Mouse (Mus musculus) gastrocnemius, postnatal 4 days (tissue): ENCODE measurements at regions not wholly inside any gene's neighbourhood (a gene's known extent, or its start where the extent isn't known, plus 50 kb on each side); places are given as distances from the start of the nearest gene placed in this dataset. TPM values are rescaled to one million over a fixed set of nuclear protein-coding genes. Genes with fewer than 3 reads are reported as not detected.
"Not testable (repeated sequence)": the region's sequence is repeated elsewhere in the genome, so short reads cannot be mapped to it uniquely, and the experiment has no call there.

ENCODE experiments used
- DNase-seq, 2 experiments: peaks; one replicate each; pipeline ENCODE4 v3.0.0; 2021 to 2022; ENCODE audit warnings: low spot score in 2 of 2, mixed read lengths in 2 of 2
- microRNA-seq: library from miRNA; unstranded; fragments of <30 nt; microRNA quantifications from one replicate; pipeline ENCODE4 v1.2.0, GENCODE M21; 2021

GRCm38 (mm10) chr9:104399927-104400326 lies 62.4 kb upstream of the Acpp start:
- DNase-seq: no peak

GRCm38 (mm10) chr9:104398484-104398883 lies 60.9 kb upstream of the Acpp start:
- DNase-seq: not testable (repeated sequence)

GRCm38 (mm10) chr9:104387805-104388204 lies 50.3 kb upstream of the Acpp start:
- no peak for DNase-seq

Small RNA genes in the stretch of these regions (microRNA-seq; reads per million reads assigned to microRNA genes)
- not detected for gene Mir2136
